Mouse (Mus musculus) embryonic stem cell, embryonic (primary cell): ENCODE results near the gene 1700020N15Rik.
"Not testable (repeated sequence)": the region's sequence is repeated elsewhere in the genome, so short reads cannot be mapped to it uniquely, and the experiment has no call there.

Experiments used
- CTCF ChIA-PET, 4 experiments: fragments of 300-600 bp in 2 of 4; fragments of 350-600 bp in 2 of 4; sonication (Branson Sonifier 250); formaldehyde crosslinking; loops; one replicate each; lab custom pipeline; 2022; ENCODE audit warnings: inconsistent platforms in 2 of 4; lab: Charles Lee
- POLR2A ChIA-PET, 4 experiments: fragments of 300-600 bp in 2 of 4; fragments of 350-600 bp in 2 of 4; sonication (Branson Sonifier 250); formaldehyde crosslinking; loops; one replicate each; lab custom pipeline; 2022; ENCODE audit warnings: antibody characterized with exemption in 4 of 4, inconsistent platforms in 1 of 4; lab: Charles Lee

1700020N15Rik gene

GRCm38 (mm10) chrX:69945000-69945399 is at the start of gene 1700020N15Rik:
Gene 1700020N15Rik (plus strand): TSS chrX:69945300.
- POLR2A ChIA-PET, CTCF ChIA-PET: not testable (repeated sequence)

GRCm38 (mm10) chrX:69976790-69977579 is 31.9 kb downstream of the 1700020N15Rik start:
- CTCF ChIA-PET: no interaction called here
- POLR2A ChIA-PET: no interaction called here
